Mouse (Mus musculus) activated CD4-positive, CD25-positive, alpha-beta regulatory T cell, adult 9 weeks (primary cell): ENCODE measurements around the gene Olfr641. TPM values are rescaled to one million over a fixed set of nuclear protein-coding genes. Genes with fewer than 3 reads are reported as not detected.

Source experiments
- polyA plus RNA-seq: library from polyadenylated mRNA; unstranded; fragments of 100-300 nt; shearing (Covaris generic); gene quantifications from one replicate; pipeline ENCODE4 v1.2.1, GENCODE M21; 2017

Gene Olfr641
- polyA plus RNA-seq = not detected

GRCm38 (mm10) chr7:104035145-104035544, at the start of gene Olfr641:
TSS of gene Olfr641 (plus strand) at chr7:104035445.

GRCm38 (mm10) chr7:103998446-103998845, 36.8 kb upstream of the Olfr641 start, which contains the start of gene Olfr638:
TSS of gene Olfr638 (plus strand) at chr7:103998746.

GRCm38 (mm10) chr7:104017203-104017602, 18.0 kb upstream of the Olfr641 start, which contains the start of gene Olfr639:
TSS of gene Olfr639 (minus strand) at chr7:104017303.

GRCm38 (mm10) chr7:104025473-104025872, 9.8 kb upstream of the Olfr641 start, which contains the start of gene Olfr640:
TSS of gene Olfr640 (minus strand) at chr7:104025573.

GRCm38 (mm10) chr7:104052566-104052965, 17.3 kb downstream of the Olfr641 start, which contains the start of gene Olfr642:
TSS of gene Olfr642 (minus strand) at chr7:104052666.

GRCm38 (mm10) chr7:104061345-104061744, 26.1 kb downstream of the Olfr641 start, which contains the start of gene 4930516K23Rik:
TSS of gene 4930516K23Rik (minus strand) at chr7:104061445.

GRCm38 (mm10) chr7:104071769-104072168, 36.5 kb downstream of the Olfr641 start, which contains the start of gene Olfr644:
TSS of gene Olfr644 (minus strand) at chr7:104071869.

GRCm38 (mm10) chr7:104085365-104085764, 50.1 kb downstream of the Olfr641 start, which contains the start of gene Olfr645:
TSS of gene Olfr645 (minus strand) at chr7:104085465.

Other genes starting within 250 kb of the Olfr641 start
- not detected for gene Olfr67, start 243.6 kb upstream of the Olfr641 start, polyA plus RNA-seq
- 106 TPM for gene Hbb-bt, start 221.4 kb upstream of the Olfr641 start, polyA plus RNA-seq
- gene Hbb-bs, start 207.3 kb upstream of the Olfr641 start, polyA plus RNA-seq = 546 TPM
- gene Hbb-bh2, start 194.9 kb upstream of the Olfr641 start, polyA plus RNA-seq = not detected
- gene Hbb-bh1, start 192.3 kb upstream of the Olfr641 start, polyA plus RNA-seq = not detected
- not detected for gene Hbb-y, start 182.2 kb upstream of the Olfr641 start, polyA plus RNA-seq
- not detected for gene Olfr66, start 149.2 kb upstream of the Olfr641 start, polyA plus RNA-seq
- gene Olfr64, start 141.0 kb upstream of the Olfr641 start, polyA plus RNA-seq = not detected
- gene Olfr65, start 132.0 kb upstream of the Olfr641 start, polyA plus RNA-seq = not detected
- gene Olfr631, start 106.6 kb upstream of the Olfr641 start, polyA plus RNA-seq = not detected
- gene Olfr632, start 101.1 kb upstream of the Olfr641 start, polyA plus RNA-seq = not detected
- gene Olfr633, start 91.0 kb upstream of the Olfr641 start, polyA plus RNA-seq = not detected
- 0.04 TPM for gene Olfr635, start 64.3 kb upstream of the Olfr641 start, polyA plus RNA-seq
- not detected for gene Olfr638, start 36.7 kb upstream of the Olfr641 start, polyA plus RNA-seq
- not detected for gene Olfr639, start 18.1 kb upstream of the Olfr641 start, polyA plus RNA-seq
- not detected for gene Olfr640, start 9.9 kb upstream of the Olfr641 start, polyA plus RNA-seq
- gene Olfr642, start 17.2 kb downstream of the Olfr641 start, polyA plus RNA-seq = not detected
- gene 4930516K23Rik, start 26.0 kb downstream of the Olfr641 start, polyA plus RNA-seq = not detected
- gene Olfr644, start 36.4 kb downstream of the Olfr641 start, polyA plus RNA-seq = not detected
- gene Olfr645, start 50.0 kb downstream of the Olfr641 start, polyA plus RNA-seq = not detected
- not detected for gene Olfr646, start 69.4 kb downstream of the Olfr641 start, polyA plus RNA-seq
- gene Ubqln5, start 94.4 kb downstream of the Olfr641 start, polyA plus RNA-seq = not detected
- gene Olfr643, start 102.0 kb downstream of the Olfr641 start, polyA plus RNA-seq = not detected
- not detected for gene Ubqln3, start 107.8 kb downstream of the Olfr641 start, polyA plus RNA-seq
- not detected for gene Ubqlnl, start 115.1 kb downstream of the Olfr641 start, polyA plus RNA-seq
- gene Olfm5, start 129.4 kb downstream of the Olfr641 start, polyA plus RNA-seq = not detected
- not detected for gene Olfr648, start 147.9 kb downstream of the Olfr641 start, polyA plus RNA-seq
- not detected for gene Olfr649, start 160.5 kb downstream of the Olfr641 start, polyA plus RNA-seq
- 2.1 TPM for gene Trim6, start 183.3 kb downstream of the Olfr641 start, polyA plus RNA-seq
- 64.7 TPM for gene Trim34a, start 209.0 kb downstream of the Olfr641 start, polyA plus RNA-seq